In genomic region chr10:34131356-34131755, GRCm38 (mm10) we compare ENCODE assay signal across 19 mouse cellular contexts. TPM values are rescaled to one million over a fixed set of nuclear protein-coding genes. Genes with fewer than 3 reads are reported as not detected.
DNase-seq lines count a peak whose midpoint lies in the region; ATAC-seq and TF ChIP-seq lines count a peak whose summit lies in the region.
"Had no signal": no experiment of that assay in that cellular context is flagged by ENCODE, and none has a peak within 500 bp of the region (broad histone marks: within the 10 kb centered on the region; RNA-seq: fewer than 3 reads in every experiment).

No protein-coding gene starts in this region.

- no peak overlapping the region for H3K27ac ChIP-seq in lung, postnatal 0 days (ENCODE audit: low read length)
- no peak overlapping the region for H3K27ac ChIP-seq in stomach, postnatal 0 days (replicated peaks)
- H3K27ac ChIP-seq: forebrain, embryonic 10.5 days; heart, embryonic 15.5 days; hindbrain, embryonic 14.5 days; liver, embryonic 14.5 days; neural tube, embryonic 15.5 days had no signal

- TF ChIP-seq CTCF in lung, postnatal 0 days (IDR thresholded peaks at IDR 0.05): no peak
- TF ChIP-seq CTCF in stomach, postnatal 0 days (IDR thresholded peaks at IDR 0.05; ENCODE audit: low read depth): 0 out of 2 replicates have a peak, but pooled peaks have one; percentile 1

- no peak for ATAC-seq in lung, postnatal 0 days
- ATAC-seq in hematopoietic stem cell, adult 5-6 weeks (replicated peaks in 1 of 2; ENCODE audit: insufficient read depth in 1 of 2, low FRiP score in 2 of 2, low TSS enrichment in 1 of 2, low read depth in 1 of 2, poor library complexity in 2 of 2, severe bottlenecking in 2 of 2): peak; percentile 90
- ATAC-seq in stomach, postnatal 0 days (ENCODE audit: low FRiP score, low TSS enrichment): no peak
- ATAC-seq: intestine, postnatal 0 days; Patski had no signal

- 73% methylated on average over 2 of the region's 2 CpGs for WGBS in lung, postnatal 0 days
- 77% methylated on average over 2 of the region's 2 CpGs for WGBS in stomach, postnatal 0 days

- no peaks in the 10 kb centered on the region for H3K27me3 ChIP-seq in lung, postnatal 0 days (replicated peaks; ENCODE audit: insufficient read depth, low read length)
- H3K27me3 ChIP-seq in stomach, postnatal 0 days (ENCODE audit: control insufficient read depth, insufficient read depth, low read length): no peaks in the 10 kb centered on the region
- H3K27me3 ChIP-seq: heart, embryonic 15.5 days; neural tube, embryonic 15.5 days had no signal

- H3K4me3 ChIP-seq in lung, postnatal 0 days (ENCODE audit: low read depth, low read length): no peak overlapping the region
- no peak overlapping the region for H3K4me3 ChIP-seq in stomach, postnatal 0 days (ENCODE audit: low read depth, low read length)
- H3K4me3 ChIP-seq: forebrain, embryonic 10.5 days; heart, embryonic 15.5 days; neural tube, embryonic 15.5 days had no signal

- TF ChIP-seq EP300 in lung, postnatal 0 days (IDR thresholded peaks at IDR 0.05): no peak
- no peak for TF ChIP-seq EP300 in stomach, postnatal 0 days (optimal IDR thresholded peaks at IDR 0.05)

- H3K4me1 ChIP-seq in lung, postnatal 0 days (ENCODE audit: insufficient read depth, low read depth, low read length): no peaks in the 10 kb centered on the region
- H3K4me1 ChIP-seq in stomach, postnatal 0 days (replicated peaks; ENCODE audit: control insufficient read depth, insufficient read depth): no peaks in the 10 kb centered on the region

- no peaks in the 10 kb centered on the region for H3K9me3 ChIP-seq in lung, postnatal 0 days (ENCODE audit: low read length)
- no peaks in the 10 kb centered on the region for H3K9me3 ChIP-seq in stomach, postnatal 0 days (ENCODE audit: control insufficient read depth, low read length)
- H3K9me3 ChIP-seq: forebrain, embryonic 10.5 days; heart, embryonic 15.5 days; neural tube, embryonic 15.5 days had no signal

- H3K36me3 ChIP-seq in lung, postnatal 0 days (ENCODE audit: insufficient read depth, low read length): no peaks in the 10 kb centered on the region
- no peaks in the 10 kb centered on the region for H3K36me3 ChIP-seq in stomach, postnatal 0 days (ENCODE audit: control insufficient read depth, insufficient read depth, low read length)
- H3K36me3 ChIP-seq: forebrain, embryonic 10.5 days; heart, embryonic 15.5 days; neural tube, embryonic 15.5 days had no signal

- no peak overlapping the region for H3K4me2 ChIP-seq in lung, postnatal 0 days (replicated peaks; ENCODE audit: low read depth, low read length)
- H3K4me2 ChIP-seq in stomach, postnatal 0 days (replicated peaks; ENCODE audit: low read depth): no peak overlapping the region
- H3K4me2 ChIP-seq: heart, embryonic 15.5 days; hindbrain, embryonic 14.5 days; neural tube, embryonic 15.5 days had no signal

- DNase-seq in lung, postnatal 0 days (ENCODE audit: low spot score): peak; percentile 34
- DNase-seq in lung, postnatal 10 days: no peak
- DNase-seq in MEL-GATA-1-ER (ENCODE audit: extremely low read depth, low read depth): peak; percentile 47
- DNase-seq in stomach, postnatal 0 days (ENCODE audit: low spot score): no peak
- no peak for DNase-seq in thymus, adult 18-20 months
- no peak for DNase-seq in right cerebral cortex, adult 2 months (ENCODE audit: low spot score in 2 of 2)
- DNase-seq: cerebellum, adult 11 months; cerebellum, postnatal 25 days; gastrocnemius, postnatal 36 days; kidney, postnatal 14 days; layer of hippocampus, adult 9-11 months had no signal

- no peak overlapping the region for H3K9ac ChIP-seq in lung, postnatal 0 days (replicated peaks; ENCODE audit: low read depth)
- no peak overlapping the region for H3K9ac ChIP-seq in stomach, postnatal 0 days (ENCODE audit: low read length)
- H3K9ac ChIP-seq: heart, embryonic 15.5 days; hindbrain, embryonic 14.5 days; liver, embryonic 14.5 days; neural tube, embryonic 15.5 days had no signal

RNA-seq across cellular contexts. Expression of gene Calhm6, which starts 3.6 kb away (rescaled TPM):
- polyA plus RNA-seq in lung, postnatal 0 days (2015; fragmentation: Nextera tagmentation; extraction: Ambion mirVana): 1.1 TPM in 2 replicates
- 13.1 and 16.7 TPM in 2 replicates for total RNA-seq in hematopoietic stem cell, adult 5-6 weeks (2017)
- 0.74 and 1.1 TPM in 2 replicates for polyA plus RNA-seq in stomach, postnatal 0 days (2015; fragmentation: Nextera tagmentation; extraction: Ambion mirVana)
- total RNA-seq: gastrocnemius, postnatal 36 days had no signal
- polyA plus RNA-seq: Patski had no signal

RNA-seq across cellular contexts. Expression of gene Calhm5, which starts 35.0 kb away (rescaled TPM):
- 1.2 and 1.3 TPM in 2 replicates for polyA plus RNA-seq in lung, postnatal 0 days (2015; fragmentation: Nextera tagmentation; extraction: Ambion mirVana)
- total RNA-seq in hematopoietic stem cell, adult 5-6 weeks (2017): not detected in 2 replicates
- polyA plus RNA-seq in stomach, postnatal 0 days (2015; fragmentation: Nextera tagmentation; extraction: Ambion mirVana): 2.4 and 2.5 TPM in 2 replicates

Comparison
In these comparisons a context has a peak if more than half of its experiments do, and no peak if none do; other contexts are left out.
1. DNase-seq: peak in lung, postnatal 0 days (single experiment) and MEL-GATA-1-ER (single experiment); none in lung, postnatal 10 days (single experiment), stomach, postnatal 0 days (single experiment), thymus, adult 18-20 months (0 of 2) and right cerebral cortex, adult 2 months (0 of 2).
2. ATAC-seq: peak in hematopoietic stem cell, adult 5-6 weeks (2 of 2); none in lung, postnatal 0 days (single experiment) and stomach, postnatal 0 days (single experiment).